Mouse (Mus musculus) right cerebral cortex, postnatal 4 days (tissue): Measurements from ENCODE around the gene Slc35b2.
A peak's percentile ranks its signal among the peaks of the same experiment; 100 is the strongest.

Source experiments
- DNase-seq: peaks from one replicate; pipeline ENCODE4 v3.0.0-alpha.2; 2022

Gene Slc35b2

DNA sequence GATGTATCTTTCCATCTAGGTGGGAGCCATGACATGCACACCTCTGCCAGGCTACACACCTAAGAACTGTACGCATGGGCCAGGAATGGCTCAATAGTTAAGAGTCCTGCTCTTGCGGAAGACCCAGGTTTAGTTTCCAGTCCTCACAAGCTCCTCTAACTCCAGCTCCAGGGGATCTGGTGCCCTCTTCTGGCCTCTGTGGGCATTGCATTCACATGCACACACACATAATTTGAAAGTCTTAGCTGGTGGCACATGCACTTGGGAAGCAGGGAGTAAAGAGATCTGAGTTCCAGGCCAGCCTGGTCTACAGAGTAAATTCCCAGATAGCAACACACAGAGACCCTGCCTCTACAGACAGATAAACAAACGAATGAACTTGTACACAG lies 22.8 kb downstream of the Slc35b2 start:
- DNase-seq: no peak

DNA sequence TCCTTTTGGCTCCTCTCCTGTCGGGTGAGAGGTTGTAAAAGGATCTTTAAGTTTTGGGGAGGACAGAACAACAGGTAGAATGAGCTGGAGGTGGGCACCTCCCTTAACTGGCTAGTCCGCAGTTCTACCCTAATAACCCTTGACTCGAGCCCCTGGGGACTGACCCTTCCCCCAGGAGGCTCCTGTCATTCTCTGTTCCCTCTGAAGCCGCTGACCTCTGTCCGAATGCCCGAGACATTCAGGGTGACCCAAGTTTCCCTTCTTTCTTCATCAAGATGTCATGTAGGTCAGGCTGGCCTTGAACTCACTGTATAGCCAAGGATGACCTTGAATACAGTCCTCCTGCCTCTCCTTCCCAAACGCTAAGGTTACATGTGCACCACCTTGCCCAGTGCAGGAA lies 24.7 kb downstream of the Slc35b2 start:
- DNase-seq: no peak

DNA sequence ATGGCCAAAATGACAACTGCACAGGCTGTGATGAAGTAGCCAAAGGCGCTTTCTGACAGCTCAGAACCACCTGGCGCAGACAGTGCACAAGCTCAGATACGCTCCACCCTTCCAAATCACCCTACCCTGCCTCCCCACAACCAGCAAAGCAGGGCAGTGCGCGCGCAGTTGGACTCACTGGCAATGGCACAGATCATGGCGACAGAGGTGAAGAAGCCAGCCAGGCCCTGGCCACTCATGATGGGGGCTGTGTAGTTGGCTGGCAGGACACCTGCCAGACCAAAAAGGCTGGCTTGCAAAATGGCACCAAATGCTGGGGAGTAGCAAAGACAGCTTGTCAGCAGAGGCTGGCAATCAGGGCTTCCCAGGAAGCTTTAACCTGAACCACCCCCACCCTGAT lies 25.6 kb downstream of the Slc35b2 start:
- no peak for DNase-seq

DNA sequence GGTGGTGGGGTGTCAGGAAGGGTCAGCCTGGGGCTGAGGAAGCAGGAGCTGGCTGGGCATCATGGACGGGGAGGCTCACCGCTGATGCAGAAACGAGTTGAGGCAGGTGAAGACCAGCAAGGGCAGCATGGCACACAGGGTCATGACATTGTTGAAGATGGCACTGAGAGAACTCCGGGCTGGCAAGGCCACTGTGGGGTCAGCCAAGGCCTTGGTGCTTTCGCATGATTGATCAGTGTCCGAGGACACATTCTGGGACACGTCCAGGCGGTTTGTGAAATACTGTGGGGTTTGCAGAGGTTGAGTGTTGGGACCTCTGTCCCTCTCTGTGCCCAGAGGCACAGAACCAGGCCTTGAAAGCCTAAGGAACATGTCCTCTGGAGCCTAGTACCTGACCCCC lies 26.2 kb downstream of the Slc35b2 start:
- DNase-seq: no peak

DNA sequence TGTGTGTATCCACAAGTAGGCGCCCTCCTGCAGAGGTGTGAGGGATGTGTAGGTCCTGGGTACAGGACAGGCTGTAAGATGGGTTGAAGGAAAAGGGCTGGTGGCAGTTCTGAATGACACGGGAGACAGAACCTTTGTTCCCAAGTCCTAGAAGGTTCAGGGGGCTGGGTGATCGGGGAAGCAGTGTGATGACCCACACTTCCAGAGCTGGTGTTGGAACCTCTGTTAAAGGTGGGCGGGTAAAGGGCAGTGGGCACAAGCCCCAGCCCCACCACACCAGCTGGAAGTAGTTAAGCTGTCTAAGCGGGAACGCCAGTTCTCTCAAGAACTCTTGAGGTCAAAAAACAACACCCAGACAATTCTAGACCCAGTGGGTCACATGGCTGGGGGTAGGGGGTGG lies 26.7 kb downstream of the Slc35b2 start:
- no peak for DNase-seq

DNA sequence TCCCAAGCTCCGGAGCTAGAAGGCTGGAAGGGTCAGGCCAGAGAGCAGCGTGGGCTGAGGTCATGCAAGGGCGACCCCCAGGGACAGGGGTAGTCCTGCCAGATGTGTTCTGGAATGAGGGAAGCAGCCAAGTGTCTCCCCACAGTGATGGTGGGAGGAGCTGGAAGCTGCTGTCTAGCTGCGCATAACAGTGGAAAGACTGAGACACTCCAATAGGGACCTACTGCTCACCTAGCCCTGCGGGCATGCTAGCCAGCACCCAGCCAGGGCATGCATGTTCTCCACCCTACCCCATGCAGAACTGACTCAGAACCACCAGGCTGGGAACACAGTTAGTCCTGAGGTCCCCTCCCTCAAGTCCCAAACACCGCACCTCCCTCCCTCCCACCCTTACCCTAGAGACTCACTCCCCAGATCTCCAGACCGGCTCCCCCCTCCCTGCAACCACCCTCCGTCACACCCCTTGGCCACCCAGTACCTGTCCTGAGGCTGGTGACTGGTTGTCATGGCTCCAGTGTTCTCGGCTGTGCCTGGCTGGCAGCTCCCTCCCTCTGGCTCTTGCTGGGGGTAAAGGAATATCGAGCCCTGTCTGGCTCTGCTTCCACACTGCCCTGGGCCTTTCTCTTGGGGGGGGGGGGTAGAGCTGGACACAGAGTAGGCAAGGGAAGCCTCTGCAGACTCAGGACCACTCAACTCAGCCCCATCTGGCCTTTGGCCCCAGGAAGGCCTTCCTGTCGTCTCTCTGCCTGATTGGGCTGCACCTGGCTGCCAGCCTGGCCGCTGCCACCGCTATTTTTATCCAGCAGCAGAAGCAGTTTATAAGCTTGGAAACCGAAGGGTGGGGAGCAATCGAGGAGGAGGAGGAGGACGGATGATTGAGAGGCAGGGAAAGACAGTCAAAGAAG lies 28.3 kb downstream of the Slc35b2 start:
- DNase-seq: no peak

DNA sequence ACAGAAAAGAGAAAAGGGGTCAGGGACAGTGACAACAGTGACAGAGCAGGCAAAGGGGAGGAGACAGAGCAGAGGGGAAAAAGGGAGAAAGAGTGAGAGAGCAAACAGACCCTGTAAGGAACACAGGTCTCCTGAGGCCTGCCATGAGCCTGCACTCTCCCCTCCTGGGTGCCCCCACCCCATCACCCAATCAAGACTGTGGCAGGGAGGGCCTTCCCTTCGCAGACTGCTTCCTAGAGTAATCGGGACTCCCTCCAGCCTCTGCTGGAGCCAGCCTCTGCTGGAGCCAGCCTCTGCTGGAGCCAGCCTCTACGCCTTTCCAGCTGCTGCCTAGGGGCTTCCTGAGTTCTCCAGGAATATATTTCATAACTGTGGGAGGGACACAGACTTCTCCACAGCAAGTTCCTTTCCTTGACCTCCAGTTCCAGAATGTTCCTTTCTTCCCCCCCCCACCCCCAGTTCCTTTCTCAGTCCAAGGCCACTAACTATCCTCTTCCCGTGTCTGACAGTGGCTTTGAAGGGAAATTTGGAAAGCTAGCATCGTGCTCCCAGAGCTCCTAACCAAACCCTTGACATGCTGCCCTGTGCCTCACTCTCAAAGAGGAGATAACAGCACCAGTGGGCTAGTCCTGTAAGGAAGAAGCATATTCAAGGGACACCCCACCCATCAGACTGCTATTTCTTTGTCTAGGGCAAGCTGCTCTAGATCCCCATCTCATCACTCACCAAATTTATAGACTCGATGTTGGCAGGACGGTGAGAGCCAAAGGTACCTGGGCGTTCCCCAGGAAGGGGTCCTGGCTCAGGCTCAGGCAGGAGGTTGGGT lies 29.1 kb downstream of the Slc35b2 start:
- DNase-seq: no peak

DNA sequence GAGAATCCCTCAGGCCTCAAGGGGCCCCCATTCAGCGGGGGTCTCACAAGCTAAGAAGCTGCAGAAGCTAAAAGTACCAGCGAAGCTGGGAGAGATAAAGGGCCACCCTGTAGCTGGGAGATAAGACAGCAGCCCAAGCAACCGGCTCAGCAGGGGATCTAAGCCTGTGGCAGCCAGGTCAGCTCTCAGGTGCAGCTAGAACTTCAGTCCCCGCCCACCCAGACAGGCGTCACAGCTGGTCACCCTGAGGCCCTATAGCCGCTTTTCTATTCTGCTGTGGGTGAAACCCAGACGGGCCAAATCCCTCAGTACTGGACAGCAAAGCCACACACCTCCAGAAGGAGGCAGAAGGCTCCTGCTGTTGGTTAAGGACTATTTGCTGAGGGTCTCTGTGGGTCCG lies 29.8 kb downstream of the Slc35b2 start:
- no peak for DNase-seq

DNA sequence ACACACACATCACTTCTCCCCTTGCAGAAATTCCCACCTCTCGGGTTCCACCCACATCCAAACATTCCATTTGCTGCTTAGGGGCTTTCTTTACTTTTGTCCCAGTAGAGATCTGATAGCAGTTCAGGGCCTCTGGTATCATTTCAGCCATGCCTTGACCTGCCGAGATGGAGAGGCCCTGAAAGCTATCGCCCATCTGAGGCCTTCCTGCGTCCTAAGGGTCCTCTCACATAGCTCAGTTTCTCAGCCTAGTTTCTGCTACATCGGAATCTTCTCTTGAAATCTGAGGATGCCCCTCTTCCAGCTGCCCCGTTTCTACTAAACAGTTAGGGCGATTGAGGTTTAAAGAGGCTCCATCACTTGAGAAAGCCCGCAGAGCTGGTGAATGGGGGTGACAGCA lies 30.5 kb downstream of the Slc35b2 start:
- no peak for DNase-seq

DNA sequence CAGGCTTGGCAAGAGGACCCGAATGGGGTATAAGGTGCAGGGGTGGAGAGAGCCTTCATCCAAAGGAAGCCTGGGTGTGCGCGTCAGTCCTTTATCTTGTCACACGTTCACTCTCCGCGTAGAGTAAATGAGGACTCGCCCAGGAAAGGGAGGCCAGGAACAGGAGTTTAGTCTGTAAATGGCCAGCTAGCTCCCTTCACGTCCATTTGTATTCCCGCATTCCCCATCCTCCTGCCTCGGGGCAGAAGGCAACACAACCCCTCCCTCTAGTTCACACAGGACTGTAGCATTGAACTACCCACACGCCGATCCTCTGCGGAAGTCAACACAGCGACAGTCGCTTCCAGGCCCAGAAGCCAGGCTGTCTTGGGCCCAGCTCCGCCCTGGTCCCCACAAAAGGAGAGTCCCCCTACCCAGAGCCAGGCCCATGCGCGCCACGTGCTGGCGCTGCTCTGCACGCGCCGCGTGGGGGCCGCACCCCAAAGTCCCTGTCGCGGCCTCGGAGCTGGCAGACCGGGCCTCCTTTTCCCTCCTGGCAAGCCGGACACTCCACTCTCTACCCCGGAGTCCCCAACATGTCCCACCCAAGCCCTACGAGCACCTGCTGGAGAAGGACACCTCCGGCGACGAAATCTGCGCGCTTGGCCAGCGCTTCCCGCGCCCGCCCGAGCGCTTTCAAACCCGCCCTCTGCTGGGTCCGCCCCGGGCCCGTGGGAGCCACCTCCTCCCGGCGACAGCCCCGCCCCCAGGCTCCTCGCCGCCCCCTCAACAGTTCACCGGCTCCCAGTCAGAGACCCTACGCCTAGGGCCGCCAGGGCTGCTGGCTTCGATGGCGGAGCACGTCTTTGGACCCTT lies 31.4 kb downstream of the Slc35b2 start:
- peak; percentile 68 for DNase-seq

DNA sequence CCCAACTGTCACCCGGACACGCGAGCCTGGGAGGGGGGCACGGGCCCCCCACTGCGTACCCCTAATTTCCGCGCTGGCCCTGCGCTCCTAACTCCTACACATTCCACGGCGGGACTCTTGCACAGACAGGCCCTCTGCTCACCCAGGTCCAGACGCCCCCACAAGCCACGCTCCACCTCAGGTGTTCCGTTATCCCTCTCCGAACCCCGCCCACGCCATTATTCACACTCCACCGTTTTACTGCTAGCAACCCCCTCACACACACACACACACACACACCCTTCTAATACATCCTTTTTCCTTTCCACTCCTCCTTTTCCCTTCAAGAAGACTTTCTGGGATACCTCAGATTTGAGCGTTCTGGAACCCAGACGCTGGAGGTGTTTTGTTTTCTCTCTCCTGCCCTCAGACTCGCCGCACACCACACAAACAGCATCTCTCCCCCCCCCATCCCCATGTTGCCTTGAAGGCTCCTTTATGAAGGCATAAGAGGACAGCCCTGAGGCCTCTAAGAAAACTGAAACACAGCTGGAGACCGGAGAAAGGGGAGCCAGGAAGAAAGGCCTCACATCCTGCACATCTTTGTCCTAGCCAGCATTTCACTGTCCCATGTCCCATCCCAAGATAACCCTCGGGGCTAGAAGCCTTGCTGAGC lies 32.2 kb downstream of the Slc35b2 start:
- DNase-seq: no peak

DNA sequence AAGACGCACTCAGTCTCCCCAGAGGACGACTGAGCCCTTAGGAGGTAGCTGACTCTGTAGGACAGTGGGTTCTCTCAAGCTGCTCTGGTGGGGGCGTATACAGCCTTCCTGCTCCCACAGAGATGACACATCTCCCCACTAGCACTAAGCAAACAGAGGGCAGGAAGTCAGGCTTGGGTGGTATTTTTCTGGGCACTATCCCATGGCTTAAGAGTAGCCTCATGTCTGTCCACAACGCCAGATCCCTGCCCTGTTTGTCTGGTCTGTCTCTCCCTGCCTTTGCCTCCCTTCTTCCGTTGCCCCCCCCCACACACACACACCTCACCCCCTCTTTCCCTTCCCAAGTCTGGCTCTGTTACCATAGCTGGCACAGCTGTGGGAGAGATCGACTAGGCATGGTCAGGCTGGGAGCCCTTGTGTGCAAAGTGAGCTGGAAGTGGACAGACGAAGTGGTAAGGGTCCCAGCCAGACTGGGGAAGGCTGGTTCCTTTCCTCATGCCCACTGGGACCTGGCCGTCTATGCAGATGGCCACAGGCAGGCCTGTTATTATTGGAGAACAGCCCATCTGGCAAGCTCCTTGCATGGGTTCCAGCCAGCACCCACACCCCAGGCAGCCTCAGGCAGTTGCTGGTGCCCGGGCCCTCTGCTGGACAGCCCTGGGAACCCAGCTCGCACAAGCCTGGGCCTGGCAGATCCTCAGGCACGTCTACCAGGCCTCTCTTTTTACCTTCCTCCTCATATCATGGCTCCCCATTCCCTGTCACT lies 33.1 kb downstream of the Slc35b2 start:
- DNase-seq: peak; percentile 58

DNA sequence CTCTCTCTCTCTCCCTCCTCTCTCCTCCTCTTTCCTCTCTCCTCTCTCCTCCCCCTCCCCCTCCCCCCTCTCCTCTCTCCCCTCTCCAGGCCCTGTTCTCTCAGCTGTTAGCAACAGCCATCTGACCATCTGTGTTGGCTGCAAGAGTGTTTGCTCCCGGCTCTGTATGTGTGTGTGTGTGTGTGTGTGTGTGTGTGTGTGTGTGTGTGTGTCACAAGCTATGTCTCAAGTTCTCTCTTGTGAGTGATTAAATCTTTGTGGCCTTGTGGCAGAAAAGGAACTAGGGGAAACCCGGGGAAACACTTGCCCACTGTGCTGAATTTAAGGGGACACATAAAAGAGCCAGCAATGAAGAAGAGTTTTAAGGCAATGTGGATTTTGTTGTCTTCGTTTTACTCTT lies 34.1 kb downstream of the Slc35b2 start:
- DNase-seq: no peak

DNA sequence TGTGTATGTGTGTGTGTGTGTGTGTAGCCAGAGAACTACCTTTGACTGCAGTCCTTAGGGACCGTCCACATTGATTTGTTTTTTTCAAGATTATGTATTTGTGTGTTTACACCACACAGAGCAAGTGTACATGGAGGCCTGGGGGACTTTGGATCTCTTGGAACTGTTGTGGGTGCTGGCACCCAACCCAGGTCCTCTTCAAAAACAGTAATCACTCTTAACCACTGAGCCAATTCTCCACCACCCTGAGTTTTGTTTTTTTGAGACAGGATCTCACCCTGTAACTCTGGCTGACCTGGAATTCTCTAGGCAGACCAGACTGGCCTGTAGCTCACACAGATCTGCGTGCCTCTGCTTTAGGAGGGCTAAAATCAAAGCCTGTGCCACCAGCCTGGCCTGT lies 34.7 kb downstream of the Slc35b2 start:
- DNase-seq: no peak

DNA sequence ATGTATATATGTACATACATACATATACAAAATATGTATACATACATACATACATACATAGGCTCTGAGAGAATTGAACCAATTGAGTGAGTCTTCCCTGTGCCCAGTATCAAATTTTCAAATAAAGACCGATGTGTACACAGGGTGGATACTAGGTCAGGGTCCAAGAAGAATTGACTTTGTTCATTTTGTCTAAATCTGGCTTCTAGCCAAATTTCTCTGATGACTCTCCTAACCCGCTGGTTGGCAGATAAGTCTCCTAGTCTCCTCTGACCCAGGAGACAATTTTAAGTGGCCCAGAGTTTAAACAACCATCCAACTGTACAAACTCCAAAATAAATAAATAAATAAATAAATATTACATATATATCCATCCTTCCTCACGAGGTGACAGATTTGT lies 35.2 kb downstream of the Slc35b2 start:
- no peak for DNase-seq

DNA sequence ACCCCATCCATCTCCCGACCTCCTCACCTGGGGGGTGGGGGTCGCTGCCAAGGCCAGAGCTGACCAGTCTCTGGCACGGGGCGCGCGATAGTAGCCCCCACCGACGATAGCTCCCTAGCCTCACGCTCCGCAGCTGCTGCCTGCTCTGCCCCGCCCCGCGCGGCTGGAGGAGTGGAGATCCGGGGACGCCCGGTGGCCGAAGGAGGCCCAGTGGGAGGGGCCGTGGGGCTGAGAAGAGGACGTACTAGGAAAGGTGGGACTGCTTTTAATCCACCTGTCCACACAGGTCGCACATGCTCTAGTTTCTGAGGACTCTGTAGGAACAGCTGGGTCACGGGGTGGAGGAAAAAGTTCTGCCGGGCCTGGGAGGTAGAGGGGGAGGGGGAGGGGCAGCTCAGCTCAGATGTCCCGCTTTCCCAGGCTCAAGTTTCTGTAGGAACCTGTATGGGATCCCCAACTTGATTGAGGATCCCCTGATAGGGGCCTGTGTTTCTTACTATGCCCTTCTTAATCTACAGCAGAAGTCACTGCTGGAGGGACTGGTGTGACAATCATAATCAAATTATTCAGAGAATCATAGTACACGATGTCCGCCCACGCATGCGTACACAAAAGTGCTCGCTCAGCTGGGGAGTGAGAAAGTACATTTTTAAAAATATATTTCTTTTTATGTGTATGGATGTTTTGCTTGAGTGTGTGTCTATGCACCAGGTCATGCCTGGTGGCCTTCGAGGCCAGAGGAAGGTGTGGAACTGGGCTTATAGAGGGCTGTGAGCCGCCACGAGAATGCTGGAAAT lies 36.0 kb downstream of the Slc35b2 start, which contains the start of gene Slc29a1:
TSS of gene Slc29a1 (minus strand) at position 161 of the 797 bp plus-strand sequence.
- DNase-seq: no peak

DNA sequence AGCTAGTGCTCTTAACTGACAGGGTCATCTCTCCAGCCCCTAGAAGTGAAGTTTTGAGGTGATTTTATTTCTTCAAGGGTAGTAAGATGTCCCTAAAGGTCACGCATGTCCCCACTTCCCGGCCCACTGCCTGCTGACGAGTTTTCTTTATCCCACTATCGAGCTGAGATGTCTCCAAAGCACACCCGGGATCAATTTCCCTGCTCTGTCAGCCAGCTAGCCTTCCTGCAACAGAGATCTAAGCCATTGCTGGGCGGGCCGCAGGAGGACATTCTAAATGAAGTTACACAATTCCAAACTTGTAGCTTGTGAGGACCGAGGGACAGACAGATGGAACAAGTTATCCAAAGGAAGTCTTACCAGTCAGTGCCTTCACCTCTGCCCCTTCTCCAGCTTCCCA lies 36.6 kb downstream of the Slc35b2 start:
- no peak for DNase-seq

DNA sequence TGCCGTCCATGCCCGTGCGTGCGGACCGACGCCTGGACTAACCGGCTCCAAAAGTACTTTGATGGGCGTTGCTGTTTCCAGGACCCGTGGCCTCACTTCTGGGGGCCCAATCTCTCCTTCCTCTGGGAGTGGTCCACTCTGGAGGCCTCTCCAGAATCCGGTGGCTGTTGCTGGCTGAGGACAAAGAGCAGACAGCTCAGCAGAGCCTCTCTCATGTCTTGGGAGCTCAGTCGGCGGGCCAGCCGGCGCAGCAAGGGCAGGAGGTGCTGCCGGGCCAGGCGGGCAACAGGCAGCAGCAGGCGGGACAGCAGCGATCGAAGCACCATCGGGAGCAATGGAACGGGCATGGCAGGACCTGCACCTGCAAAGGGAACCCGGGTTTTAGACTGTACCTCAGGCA lies 37.7 kb downstream of the Slc35b2 start:
- DNase-seq: no peak

DNA sequence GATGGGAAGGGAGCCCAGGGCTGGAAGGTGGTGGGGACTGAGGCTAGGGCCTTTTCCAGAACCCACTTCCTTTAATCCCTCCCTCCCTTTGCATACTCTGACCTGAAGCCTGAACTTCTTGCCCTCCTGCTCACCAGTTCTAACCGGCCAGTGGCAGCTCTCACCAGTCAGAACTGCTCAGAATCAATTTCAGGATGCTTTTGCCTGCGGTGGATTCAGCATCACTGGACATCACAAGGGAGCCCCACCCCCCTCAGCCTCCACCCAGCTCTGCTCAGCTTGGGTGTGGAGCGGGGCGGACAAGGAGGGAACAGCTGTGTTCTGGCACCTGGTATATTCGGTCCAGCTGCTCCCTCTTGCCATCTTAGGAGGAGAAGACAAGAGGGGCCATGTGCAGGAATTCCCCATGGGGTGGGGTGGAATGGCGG lies 38.2 kb downstream of the Slc35b2 start, which contains the start of gene Mymx:
TSS of gene Mymx (minus strand) at position 226 of the 428 bp plus-strand sequence.
- DNase-seq: no peak

DNA sequence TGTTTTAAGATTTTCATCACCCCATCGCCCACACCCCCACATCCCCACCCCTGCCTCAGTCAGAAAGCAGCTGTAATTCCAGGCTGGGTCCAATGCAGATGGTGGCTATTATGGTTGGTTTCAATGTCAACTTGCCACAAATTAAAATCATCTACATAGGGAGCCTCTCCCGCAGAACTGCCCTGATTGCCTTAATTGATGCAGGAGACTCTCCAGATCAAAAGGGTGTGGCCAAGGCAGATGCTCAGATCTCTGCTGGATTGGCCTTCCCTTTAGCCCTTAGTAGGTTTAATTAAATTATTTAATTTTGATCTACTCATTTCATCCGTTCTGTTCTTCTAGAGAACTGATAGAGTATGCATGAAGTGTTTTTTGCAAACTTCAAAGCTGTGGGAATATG lies 39.3 kb downstream of the Slc35b2 start:
- no peak for DNase-seq
